Mouse (Mus musculus): Measurements from ENCODE around the gene Glrx5.

DNA sequence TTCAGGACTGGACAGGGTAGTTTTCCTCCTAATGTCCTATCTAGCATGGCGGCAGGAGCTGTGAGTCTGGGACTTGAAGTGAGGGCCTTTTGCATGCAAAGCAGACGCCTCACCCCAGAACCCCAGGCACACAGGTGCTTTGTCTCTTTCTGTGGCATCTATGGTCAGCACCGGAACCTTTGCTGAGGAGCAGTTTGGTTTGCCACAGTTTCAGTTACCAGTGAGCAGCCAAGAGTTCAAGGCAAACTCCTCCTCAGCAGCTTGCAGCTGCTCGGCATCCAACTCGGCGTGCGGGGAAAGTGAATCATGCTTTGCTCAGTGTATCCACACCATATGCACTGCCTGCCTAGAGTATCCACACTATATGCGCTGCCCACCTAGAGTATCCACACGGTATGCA, 9.7 kb upstream of the Glrx5 start:
- TF ChIP-seq CTCF (IDR thresholded peaks at IDR 0.05; ENCODE audit: low read depth, low read length) (no peak), TAL1 (conservative IDR thresholded peaks at IDR 0.05; ENCODE audit: low read depth, low read length) (no peak), GATA1 (IDR thresholded peaks at IDR 0.05; ENCODE audit: borderline replicate concordance, low read length) (no peak)

Measured in G1E (cell line).